Mouse (Mus musculus) ES-CJ7 (cell line): ENCODE data around the gene Chd6.

Source experiments
- DNase-seq: peaks from one replicate; pipeline ENCODE4 v3.0.0; 2011; ENCODE audit warnings: low read depth, low spot score

The Chd6 gene

DNA sequence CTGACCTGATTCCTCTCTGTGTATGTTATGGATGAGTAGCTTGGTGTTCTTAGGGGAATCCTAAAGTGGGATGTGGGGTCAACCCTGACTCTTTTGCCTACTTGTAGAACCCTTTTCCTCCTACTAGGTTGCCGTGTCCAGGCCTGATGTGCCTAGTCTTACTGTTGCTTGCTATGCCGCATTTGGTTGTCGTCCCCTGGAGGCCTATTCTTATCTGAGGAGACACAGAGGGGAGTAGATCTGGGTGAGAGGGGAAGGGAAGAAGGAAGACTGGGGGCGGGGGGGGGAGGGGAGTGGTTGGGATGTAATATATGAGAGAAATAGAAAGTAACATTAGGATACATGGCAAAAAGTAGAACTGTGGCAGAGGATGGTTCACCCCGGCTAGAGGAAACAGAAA is 33.3 kb downstream of the Chd6 start:
- no peak for DNase-seq

DNA sequence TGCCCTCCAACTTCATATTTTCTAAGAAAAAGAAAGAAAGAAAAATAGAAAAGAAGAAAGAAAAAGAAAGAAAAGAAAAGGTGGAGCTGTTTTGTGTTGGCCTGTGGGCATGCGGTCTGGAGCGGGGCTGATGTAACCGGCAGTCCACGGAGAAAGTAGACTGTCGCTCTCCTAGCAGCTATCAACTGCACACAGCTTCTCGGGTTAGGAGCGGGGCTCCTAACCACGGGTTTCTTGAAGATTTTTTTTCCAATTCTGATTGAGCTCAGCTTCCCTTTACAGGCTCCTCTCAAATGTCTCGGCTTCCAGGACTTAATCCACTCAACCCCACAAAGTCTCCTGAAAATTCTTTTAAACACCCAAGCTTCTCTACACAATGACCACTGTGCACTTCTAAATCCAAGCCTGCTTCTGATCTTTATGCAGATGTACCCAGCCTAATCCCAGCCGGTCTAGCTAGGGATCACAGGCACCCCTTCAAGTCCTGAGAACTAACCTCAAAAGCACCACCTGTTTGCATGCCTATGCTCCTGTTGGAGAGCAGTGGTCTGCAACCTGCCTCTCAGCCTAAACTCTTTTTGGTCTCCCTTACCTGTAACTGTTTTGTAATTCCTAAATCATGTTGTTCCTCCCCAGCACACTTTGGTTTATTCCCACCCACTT is 42.6 kb downstream of the Chd6 start:
- DNase-seq: peak; percentile 19

DNA sequence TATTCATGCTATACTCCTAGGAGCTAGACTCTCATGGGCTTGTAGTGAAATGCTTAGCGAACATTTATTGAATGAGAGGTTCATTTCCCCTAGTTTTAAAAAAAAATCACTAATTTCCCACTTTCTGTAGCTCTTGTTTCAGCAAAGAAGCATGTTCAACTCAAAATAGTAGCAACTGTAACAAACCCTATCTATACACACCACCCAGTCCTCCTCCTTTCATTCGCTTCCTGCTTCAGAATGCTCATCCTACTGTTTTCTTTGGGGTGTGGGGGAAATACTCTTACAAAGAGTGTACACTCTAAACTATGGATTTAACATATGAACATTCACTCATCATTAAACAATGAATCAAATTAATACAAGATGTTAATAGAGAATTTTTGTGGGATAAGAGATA is 43.3 kb downstream of the Chd6 start:
- no peak for DNase-seq

DNA sequence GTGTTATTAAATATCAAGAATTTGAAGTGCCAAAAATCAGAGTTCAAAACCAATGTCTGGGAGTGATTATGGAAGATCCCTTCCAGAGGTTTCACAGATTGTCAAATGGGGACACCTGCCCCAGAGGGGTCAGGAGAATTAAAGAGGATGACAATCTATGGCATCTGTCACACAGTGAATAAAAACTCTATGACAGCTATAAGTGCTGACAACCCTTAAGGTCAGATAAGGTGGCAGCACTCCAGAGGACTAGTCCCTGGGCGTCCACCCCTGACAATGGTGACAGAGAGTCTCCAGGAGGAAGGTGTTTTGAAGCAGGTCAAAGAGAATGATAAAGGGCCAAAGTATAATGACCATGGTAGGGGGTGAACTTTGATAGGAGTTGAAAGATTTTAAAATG is 44.0 kb downstream of the Chd6 start:
- no peak for DNase-seq

DNA sequence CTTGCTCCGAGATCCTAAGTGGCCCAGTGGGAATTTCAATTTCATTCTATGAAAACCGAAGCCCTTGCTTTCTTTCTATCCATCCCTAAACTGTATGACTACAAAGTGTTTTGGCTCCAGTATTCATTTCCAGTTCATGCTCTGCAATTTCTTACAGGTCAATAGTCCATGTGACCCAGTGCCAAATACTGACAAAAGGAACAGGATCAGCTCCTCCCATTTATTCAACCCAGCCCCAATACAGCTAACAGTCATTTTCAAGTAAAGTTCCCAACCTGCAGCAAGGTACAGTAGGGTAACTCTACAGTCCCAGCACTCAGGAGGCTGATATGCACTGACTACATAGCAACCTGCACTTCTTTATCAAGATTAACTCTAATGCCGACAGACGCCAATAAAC is 50.0 kb downstream of the Chd6 start:
- no peak for DNase-seq

DNA sequence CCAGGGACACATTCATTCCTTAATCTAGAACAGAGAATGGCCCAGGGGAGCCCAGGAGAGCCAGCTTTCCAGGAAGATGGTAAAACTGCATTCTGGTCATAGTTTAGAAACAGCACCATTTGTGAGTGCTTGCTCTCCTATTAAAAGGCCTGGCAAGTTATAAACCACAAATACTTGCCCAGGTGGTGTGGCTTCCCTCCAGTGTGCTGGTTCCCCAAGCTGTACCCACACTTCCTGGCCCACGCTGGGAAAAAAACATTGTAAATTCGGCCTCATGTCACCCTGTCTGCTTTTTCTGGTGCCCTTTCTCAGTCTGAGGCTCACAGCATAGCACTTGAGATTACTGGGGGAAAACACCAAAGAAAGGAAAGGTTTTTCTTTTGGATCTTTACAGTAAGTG is 55.1 kb downstream of the Chd6 start:
- DNase-seq: no peak

DNA sequence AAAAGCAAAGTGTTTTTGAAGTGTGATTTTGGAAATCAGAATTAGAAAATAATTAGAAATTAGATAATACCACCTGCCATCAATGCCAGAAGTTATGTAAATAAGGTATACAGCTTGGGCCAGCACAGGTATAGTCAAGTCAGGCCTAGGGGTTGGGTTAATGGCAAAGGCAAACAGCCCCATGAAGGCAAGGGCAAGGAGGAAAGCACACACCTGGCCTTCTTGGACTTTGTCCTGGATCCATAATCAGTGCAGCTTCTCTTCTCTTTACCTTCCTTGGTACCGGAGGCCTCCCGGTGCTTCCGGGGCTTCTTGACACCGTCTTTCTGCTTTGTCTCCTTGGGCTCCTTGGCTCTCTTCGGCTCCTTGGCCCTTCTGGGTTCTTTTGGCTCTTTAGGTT is 56.7 kb downstream of the Chd6 start:
- no peak for DNase-seq

DNA sequence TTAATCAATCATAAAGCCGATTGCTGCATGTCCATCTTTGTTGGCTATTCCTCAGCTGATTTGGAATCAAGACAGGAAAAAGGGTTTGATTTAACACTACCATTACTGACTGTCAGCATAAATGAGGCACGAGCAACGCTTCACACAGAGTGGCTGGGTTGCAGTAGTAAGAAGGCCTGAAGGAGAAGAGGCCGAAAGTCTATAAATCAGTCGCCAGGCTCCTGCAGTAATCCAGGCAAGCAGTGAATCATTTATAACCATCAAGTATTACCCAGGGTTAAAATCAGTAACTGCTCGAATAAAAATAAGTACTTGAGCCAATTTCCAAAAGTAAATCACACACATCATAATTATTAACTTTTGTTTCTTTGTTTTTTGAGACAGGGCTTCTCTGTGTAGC is 59.4 kb downstream of the Chd6 start:
- no peak for DNase-seq

DNA sequence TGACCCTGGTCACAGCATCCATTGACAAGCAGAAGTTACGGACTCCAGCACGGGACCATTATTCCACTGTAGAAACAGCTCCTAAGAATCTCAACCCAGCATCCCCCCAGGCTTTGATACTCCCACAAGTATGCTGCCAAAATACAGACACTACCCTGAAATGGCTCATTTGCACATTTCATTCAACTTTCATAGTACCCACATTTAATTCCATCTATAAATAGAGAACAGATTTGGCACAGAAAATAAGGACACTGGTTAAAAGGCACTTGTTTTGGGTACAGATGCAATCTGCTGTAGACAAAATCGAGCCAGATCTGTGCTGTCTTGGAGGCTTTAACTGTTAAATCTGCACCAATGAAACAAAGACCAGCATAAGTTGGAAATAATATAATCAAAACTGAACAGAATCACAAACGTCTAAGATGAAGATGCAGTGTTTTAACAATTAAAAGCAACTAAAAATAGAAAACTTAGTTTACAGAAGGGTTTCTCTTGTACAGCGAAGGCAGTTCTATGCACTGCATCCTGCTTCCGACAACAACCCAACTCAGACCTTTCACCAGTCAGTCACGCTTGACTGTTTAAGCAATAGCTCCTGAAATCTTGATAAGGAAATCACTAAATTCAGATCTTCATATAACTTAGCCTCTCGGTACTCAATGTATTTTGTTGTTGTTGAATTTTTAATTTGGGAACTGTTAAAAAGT is 64.2 kb downstream of the Chd6 start:
- no peak for DNase-seq

DNA sequence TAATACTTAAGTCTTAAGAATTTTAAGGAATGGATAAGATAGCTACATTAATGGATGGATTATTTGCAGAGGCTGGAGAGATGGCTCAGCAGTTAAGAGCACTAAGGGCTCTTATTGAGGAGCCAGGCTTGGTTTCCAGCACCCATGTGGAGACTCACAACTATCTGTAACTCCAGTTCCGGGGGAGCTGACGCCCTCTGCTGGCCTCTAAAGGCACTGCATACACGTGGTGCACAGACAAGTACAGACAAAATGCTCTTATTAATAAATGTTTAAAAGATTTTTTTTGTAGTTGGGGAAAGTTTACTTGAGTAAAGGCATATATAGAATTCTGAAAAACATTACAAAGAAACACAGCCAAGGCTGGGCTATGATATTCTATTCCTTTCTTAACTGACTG is 66.0 kb downstream of the Chd6 start:
- peak; percentile 61 for DNase-seq

DNA sequence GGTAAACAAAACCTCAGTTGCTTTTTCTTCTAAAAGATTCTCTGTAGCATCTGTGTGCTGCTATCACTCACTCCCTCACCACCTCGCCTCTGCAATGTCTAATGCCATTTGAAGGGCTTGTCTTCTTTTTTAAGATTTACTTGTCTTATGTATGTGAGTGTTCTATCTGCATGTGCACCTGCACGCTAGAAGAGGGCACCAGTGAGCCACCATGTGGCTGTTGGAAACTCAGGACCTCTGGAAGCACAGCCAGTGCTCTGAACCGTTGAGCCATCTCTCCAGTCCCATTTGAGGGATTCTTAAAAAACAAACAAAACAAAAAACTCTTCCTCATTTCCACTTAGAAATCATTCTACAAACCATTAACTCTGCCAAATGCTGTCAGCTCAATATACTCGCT is 68.1 kb downstream of the Chd6 start:
- DNase-seq: peak; percentile 25

DNA sequence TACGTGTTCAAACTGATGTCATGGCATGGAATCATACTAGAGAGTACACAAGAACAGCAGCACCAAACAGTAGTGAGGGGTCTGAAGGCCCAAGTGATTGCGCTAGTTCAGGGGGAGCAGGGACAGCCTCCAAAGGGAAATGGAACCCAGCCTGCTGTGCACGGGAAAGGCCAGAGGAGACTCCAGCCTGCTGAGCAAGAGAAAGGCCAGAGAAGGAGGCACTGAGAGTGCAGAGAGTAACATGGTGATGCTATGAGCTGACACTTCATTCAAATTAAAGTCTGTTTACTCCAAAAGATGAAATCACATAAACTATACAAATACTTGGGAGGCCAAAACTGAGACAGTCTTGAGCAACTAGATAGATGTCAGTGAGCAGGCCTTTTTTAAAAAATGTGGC is 71.1 kb downstream of the Chd6 start:
- no peak for DNase-seq

DNA sequence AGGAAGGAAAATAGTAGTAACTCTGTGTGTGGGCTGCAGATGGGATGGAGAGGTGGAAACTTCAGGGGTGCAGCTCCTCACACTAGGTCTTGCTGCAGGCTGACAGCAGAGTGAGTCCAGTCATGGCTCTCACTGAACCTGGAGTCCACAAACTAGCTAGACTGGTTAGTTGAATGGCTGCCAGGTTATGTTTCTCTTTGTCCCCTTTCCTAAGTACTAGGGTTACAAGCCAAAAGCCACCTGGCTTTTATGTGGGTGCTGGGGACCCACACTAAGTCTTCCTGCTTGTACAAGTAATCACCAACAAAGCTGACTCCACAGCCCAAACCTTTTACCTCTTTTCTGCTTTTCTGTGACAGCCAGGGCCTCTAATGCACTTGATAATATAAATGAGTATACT is 75.7 kb downstream of the Chd6 start:
- DNase-seq: no peak

DNA sequence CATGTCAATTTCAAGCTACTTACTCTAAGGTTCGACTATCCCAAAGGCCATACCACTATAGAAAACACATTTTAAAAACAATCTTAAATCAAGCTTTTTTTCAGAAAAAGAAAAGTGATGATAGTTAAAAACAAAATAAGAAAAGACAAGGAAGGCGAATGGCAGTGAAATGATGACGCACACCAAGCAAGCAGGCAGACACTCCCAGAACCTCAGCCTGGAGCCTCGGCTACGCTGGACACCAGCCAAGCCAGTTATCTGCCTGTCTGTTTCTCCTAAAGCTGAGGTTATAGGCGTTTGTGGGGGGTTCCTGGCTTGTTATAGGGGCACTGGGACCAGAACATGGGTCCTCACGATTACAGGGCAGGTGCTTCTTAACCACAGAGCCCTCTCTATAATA is 76.5 kb downstream of the Chd6 start:
- no peak for DNase-seq

DNA sequence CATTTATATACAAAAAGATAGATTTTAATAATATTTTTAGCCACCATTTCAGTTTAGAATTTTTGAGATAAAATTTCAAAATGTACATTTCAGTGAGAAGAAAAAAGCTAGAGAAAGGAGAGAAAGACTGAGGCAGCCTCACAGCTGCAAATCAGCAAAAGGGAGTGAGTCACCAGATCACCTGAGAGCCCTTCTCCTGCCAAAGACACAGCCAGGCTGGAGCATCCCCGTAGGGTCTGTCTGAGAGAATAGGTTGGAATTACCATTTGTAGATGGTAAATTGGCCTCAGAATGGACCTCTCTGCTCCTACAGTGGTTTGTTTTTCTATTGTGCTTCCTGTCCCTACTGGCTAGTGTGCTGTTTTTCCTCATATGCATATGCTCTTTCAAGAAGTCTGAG is 84.3 kb downstream of the Chd6 start:
- no peak for DNase-seq

DNA sequence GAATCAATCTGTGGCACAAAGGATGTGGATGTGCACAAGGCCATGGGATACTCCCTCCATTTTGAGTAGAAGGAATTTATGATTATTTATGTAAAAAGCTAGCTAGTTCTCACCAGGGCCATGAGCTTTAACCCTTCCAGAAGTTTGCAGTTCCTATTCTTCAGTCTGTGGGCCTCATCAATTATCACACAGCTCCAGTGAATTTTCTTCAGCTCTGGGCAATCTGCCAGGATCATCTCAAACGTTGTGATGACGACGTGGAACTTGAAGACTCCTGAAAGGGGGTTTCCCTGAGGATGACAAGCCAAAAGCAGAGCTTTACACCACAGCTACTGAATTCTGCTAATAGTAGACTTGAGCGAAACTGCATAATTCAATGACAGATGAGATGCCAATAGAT is 91.0 kb downstream of the Chd6 start:
- DNase-seq: no peak

DNA sequence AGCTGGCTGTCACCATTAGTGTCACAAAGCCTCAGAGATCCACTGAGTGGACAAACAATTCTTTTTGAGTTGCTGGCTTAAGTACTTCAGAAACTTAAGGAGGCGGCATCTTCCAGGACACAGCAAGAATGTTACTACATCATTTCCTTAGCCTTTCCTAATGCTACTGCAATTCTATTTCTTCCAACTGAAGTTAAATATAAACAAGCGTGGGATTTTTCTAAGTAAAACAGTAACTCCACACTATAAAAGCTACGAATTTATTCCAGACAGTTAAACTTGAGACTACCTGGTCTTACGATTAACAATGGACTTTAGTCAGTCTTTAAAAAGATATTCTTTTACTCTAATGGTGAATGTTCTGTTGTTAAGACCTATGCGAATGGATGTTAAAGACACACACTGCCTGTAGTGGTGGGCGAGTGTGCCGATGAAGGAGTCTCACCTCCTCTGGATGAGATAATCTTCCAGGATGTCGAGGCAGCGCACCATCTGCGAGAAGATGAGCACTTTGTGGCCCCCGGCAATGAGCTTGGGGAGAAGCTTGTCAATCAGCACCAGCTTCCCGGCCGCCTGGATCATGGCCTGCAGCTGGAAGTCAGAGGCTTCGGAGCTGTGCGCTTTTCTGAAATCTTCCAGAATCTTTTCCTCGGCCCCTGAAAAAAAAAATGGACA is 96.2 kb downstream of the Chd6 start:
- DNase-seq: no peak

DNA sequence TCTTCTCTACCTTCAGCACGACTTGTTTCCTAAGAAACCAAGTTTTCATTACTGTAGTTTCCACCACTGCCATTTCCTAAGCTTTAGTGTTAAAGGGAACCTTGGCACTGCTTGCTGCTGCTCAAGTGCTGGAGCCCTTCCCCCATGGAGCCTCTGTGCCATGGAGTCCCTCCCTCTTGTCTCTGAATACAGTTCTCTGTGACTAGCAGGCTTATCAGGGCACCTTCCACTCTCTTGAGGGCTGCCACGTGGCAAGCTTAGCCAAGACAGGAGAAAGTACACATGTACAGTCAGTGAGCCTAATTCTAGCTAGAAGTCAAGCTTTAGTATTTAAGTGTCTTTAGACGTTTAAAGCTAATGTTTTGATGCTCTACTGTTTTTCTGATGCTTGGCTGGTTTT is 104.5 kb downstream of the Chd6 start:
- no peak for DNase-seq

DNA sequence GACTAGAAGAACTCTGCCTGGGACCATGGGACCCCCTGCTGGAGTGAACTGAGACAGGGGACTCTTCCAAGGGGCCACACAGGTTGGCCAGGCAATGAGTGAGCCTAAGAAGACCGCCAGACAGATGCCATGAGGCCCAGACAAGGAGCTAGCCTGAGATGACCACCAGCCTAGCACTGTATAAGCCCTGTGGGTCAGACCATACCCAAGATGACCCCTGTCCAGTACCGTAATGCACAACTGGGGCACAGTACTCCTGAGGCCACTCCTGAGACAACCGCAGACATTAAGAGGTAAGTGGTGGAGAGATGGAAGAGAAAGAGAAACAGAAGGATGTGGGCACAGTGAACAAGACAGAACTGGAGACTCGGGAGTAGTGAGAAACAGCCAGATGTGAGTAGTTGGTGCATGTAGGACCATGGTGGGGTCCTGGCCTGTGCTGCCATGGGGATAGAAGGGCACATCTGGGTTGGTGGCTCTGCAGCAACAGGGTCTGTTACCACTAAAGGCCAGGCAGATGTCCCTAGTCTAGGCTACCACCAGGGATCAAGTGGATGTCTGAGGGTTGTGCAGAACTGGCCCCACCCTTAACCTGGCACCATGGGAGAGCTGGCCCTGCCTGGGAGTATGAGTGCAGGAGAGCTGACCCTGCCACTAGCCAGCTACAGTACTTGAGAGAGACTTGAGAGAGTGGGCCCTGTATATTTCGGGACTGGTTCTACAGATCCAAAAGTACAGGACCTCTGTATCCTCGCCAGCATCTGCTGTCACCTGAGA is 111.7 kb downstream of the Chd6 start:
- no peak for DNase-seq

DNA sequence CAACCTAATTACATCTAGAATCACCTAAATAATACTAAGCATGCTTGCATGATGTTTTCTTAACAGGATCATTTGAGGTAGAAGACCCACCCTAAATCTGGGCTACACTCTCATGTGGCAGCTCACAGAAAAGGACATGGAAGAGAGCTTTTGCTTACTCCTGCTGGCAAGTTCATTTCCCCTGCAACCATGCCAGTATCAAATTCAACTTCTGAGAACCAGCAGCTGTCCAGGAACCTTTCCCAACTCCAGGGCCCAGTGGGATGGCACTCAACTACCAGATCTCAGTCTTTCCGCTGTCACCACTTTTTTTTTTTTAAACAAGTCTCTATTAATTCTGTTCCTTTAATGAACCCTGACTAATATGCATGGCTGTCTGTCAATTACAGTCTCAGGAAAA is 114.7 kb downstream of the Chd6 start:
- no peak for DNase-seq

DNA sequence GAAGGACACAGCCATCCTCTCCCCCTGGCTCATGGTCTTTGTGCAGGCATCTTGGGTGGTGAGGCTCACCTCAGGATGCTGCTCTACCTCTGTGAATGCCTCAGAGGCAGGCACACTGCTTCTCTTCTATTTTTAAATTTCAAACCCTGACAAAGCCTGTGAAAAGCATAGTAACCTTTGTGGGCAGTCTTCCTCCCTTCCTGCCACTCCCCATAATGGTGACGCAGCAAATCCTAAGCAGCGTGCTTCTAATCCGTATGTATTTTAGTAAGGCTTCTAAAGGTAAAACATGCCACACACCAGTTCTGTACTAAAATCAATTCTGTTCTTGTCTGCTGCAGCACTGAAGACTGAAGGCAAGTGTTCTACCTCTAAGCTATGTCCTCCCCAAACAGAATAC is 116.4 kb downstream of the Chd6 start:
- DNase-seq: no peak

DNA sequence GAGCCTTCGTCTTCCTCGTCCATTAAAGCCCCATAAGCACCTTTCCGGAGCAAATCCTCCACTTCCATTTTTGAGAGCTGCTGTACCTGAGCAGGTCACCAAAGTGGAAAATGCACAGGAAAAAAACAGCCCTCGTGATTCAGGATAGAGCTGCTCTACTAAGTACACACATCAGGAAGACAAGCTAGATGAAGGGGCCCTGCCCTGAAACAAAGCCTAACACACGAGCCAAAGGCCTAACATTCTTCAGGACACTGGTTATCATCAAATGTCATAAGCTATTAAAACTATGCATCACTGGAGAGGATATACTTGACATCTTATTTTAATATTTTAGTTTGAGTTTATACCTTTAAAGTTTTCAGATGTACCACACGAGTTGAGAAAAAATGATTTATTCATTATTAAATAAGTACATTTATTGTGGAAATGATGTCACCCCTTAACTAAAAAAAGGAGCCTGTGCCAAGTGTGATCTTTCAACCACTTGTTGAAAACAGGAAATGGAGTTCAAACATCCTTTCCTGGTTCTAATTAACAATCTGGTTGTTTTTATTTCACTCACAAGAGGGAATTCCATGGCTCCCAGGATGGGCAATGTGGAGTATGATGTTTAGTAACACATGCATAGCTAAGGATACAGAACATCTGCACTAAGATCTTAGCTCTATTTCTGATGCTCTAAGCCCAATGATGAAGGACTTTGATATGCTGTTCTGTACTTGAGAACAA is 118.4 kb downstream of the Chd6 start:
- no peak for DNase-seq
